Mouse (Mus musculus) hematopoietic stem cell, adult 5-6 weeks (primary cell): ENCODE results near the gene Ppef1. TPM values are rescaled to one million over a fixed set of nuclear protein-coding genes. Genes with fewer than 3 reads are reported as not detected.

Experiments
- ATAC-seq, 2 experiments: fragments of 125-278 bp in 1 of 2; replicated peaks in 1 of 2; 2 replicates each; pipeline ENCODE4 v1.8.0; 2016 to 2017; ENCODE audit warnings: inconsistent platforms in 2 of 2, mild to moderate bottlenecking in 2 of 2, moderate number of reproducible peaks in 2 of 2, low read depth in 1 of 2, moderate TSS enrichment in 1 of 2; ENCODE audit not compliant: low FRiP score in 2 of 2, poor library complexity in 2 of 2, severe bottlenecking in 2 of 2, insufficient read depth in 1 of 2, low TSS enrichment in 1 of 2
- total RNA-seq: library from RNA; stranded (forward); fragments of 172-1452, 232-1000 nt; gene quantifications from 2 replicates; pipeline ENCODE4 v1.2.3, GENCODE M21; 2017

Gene Ppef1
- total RNA-seq, 1 experiment from 2014 or later: not detected

- ATAC-seq: no peak
Observed at GRCm38 (mm10) chrX:160603316-160603715, 132.2 kb downstream of the Ppef1 start.

GRCm38 (mm10) chrX:160602770-160603169, 132.8 kb downstream of the Ppef1 start:
- no peak for ATAC-seq

- no peak for ATAC-seq
Observed at GRCm38 (mm10) chrX:160601053-160601452, 134.5 kb downstream of the Ppef1 start.

GRCm38 (mm10) chrX:160598562-160599458, 136.8 kb downstream of the Ppef1 start:
- no peak for ATAC-seq

- no peak for ATAC-seq
Observed at GRCm38 (mm10) chrX:160598055-160598454, 137.5 kb downstream of the Ppef1 start.

- ATAC-seq: no peak
Observed at GRCm38 (mm10) chrX:160592933-160593332, 142.6 kb downstream of the Ppef1 start.

- no peak for ATAC-seq
Observed at GRCm38 (mm10) chrX:160590147-160590546, 145.4 kb downstream of the Ppef1 start.

- ATAC-seq: no peak
Observed at GRCm38 (mm10) chrX:160588523-160588922, 147.0 kb downstream of the Ppef1 start.

GRCm38 (mm10) chrX:160585110-160585509, 150.5 kb downstream of the Ppef1 start:
- no peak for ATAC-seq

GRCm38 (mm10) chrX:160584148-160584838, 151.3 kb downstream of the Ppef1 start:
- ATAC-seq: no peak

- ATAC-seq: no peak
Observed at GRCm38 (mm10) chrX:160583589-160583988, 152.0 kb downstream of the Ppef1 start.

Other genes starting within 250 kb of the Ppef1 start
- 36.4 and 46.9 TPM in 2 replicates for gene Phka2, start 233.6 kb downstream of the Ppef1 start, total RNA-seq
- gene Rs1, start 32.2 kb upstream of the Ppef1 start, total RNA-seq: not detected in 2 replicates
- 1.0 TPM in 1 of 2 replicates, not detected in the other for gene Gja6, start 171.3 kb upstream of the Ppef1 start, total RNA-seq